Mouse (Mus musculus) erythroblast, embryonic 14.5 days (primary cell): ENCODE results near the gene March1.

ENCODE experiments used
- GATA1 ChIP-seq: IDR thresholded peaks from 2 replicates; pipeline ENCODE4 v1.6.1; 2012; ENCODE audit warnings: low read length, inconsistent platforms, mixed read lengths
- TAL1 ChIP-seq: IDR thresholded peaks from 3 replicates; pipeline ENCODE4 v1.6.1; 2012; ENCODE audit warnings: low read length, inconsistent platforms, mixed read lengths

DNA sequence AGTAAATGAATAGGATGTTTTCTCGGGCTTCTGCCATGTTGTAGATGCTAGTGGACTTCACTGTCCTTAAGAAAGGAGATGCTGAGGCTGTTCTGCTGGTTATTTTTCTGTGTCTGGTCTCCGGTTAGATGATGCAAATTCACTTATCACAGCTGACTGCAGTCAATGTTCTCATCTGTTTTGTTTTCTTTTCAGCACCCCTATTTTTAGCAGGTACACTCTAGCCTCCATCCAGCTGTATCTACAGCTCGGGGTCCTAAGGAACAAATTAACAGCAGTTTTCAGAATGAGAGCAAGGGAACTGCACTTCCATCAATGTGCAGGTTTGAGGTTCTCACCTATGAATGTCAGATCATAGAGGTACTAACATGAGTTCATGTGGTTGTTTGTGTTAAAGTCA is 721.9 kb downstream of the March1 start:
- TF ChIP-seq TAL1: no peak
- TF ChIP-seq GATA1: no peak
